Mouse (Mus musculus): ENCODE data around the gene Lmtk2. TPM values are rescaled to one million over a fixed set of nuclear protein-coding genes. Genes with fewer than 3 reads are reported as not detected.

The Lmtk2 gene
- polyA plus RNA-seq (2014; fragmentation: Illumina TruSeq; extraction: RNeasy Lipid Tissue Mini Kit (QIAGEN cat#74804); ENCODE audit: low read depth, low replicate concordance): 6.8 TPM

DNA sequence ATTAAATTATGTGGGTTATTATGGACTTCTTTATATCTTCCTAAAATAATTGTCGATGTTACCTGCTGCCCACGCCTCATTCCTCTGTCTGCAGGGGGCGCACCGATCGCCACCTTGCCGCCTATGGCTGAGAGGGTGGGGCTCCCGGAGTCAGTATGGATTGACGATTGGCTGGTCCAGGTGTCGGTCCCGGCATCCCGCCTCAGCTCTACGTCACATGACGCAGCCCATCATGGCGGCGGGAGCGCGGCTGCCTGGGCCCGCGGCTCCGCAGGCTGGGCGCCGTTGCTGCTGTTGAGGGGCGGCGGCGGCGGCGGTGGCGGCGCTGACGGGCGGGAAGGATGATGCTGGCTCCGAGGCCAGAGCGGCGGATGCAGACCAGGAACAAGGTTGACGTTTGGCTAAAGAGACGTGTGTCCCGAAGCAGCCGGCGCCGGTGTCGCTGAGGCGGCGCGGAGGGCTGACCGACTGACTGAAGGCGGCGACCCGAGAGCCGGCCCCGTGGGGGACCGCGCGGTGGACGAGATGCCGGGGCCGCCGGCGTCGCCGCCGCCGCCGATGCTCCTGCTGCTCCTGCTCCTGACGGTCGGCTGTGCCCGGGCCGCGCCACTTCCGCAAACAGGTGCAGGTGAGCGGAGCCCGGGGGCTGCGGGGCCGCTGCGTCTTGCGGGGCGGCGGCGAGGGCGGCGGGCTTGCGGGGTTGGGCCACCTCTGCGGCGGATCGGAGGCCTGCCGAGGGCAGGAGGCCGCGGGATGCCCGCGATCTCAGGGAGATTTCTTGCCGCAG, at the start of gene Lmtk2:
Gene Lmtk2 (plus strand): TSS at position 288 of the 787 bp plus-strand sequence.

DNA sequence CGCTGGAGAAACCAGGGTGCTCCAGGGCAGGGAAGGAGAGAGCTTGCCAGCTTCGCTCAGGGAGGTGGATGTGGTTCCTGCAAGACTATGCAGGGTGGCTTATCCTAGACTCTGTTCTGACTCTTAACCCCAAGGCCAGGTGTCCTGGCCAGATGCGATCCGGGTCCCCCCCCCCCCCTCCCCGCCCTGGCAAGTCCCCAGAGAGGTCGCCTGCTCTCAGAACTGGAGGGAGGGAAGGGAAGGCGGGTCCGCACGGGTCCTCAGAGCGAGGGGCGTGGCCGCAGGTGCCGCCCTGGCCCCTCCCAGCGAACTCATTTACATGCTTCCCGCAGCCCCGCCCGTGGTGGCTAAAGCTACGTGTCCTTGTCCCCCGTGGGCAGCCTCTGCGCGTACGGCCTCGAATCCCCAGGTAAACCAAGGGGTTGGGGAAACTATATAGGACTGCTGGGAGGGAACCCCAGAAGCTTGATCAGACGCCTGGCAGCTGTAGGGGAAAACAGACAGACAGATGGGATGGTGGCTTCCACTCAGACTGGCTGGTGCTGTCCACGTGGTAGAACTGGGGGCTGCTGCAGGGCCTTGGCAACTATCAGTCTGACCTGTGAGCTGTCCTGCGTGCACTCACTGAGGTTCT, 89.8 kb downstream of the Lmtk2 start, which contains the start of gene Bhlha15:
Gene Bhlha15 (plus strand): TSS at position 337 of the 634 bp plus-strand sequence.

DNA sequence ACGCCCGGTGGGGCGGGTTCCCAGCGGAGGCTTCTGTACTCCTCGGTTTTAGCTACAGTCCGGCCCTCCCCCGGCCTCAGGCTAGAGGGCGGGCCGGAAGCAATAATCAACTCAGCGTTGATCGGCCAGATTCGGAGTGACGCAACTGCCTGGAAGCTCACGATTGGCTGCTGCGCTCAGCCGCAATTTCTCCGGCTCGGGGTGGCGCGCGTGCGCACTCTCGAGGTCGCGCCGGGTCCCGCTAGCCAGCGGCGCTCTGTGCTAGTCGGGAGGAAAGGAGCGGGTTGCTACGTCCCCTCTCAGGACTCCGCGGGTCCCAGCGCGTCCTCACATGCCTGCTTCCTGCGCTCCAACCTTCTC, 123.2 kb downstream of the Lmtk2 start, which contains the start of gene Tecpr1:
Gene Tecpr1 (minus strand): TSS at position 113 of the 360 bp plus-strand sequence.

Other genes starting within 250 kb of the Lmtk2 start
- 166 TPM for gene Ankrd61, start 202.8 kb upstream of the Lmtk2 start, polyA plus RNA-seq (2014; fragmentation: Illumina TruSeq; extraction: RNeasy Lipid Tissue Mini Kit (QIAGEN cat#74804); ENCODE audit: low read depth, low replicate concordance)
- 11.7 TPM for gene Aimp2, start 190.6 kb upstream of the Lmtk2 start, polyA plus RNA-seq (2014; fragmentation: Illumina TruSeq; extraction: RNeasy Lipid Tissue Mini Kit (QIAGEN cat#74804); ENCODE audit: low read depth, low replicate concordance)
- 11.5 TPM for gene Pms2, start 190.5 kb upstream of the Lmtk2 start, polyA plus RNA-seq (2014; fragmentation: Illumina TruSeq; extraction: RNeasy Lipid Tissue Mini Kit (QIAGEN cat#74804); ENCODE audit: low read depth, low replicate concordance)
- gene Gm42421, start 172.3 kb upstream of the Lmtk2 start, polyA plus RNA-seq (2014; fragmentation: Illumina TruSeq; extraction: RNeasy Lipid Tissue Mini Kit (QIAGEN cat#74804); ENCODE audit: low read depth, low replicate concordance): 6.0 TPM
- gene Rsph10b, start 167.4 kb upstream of the Lmtk2 start, polyA plus RNA-seq (2014; fragmentation: Illumina TruSeq; extraction: RNeasy Lipid Tissue Mini Kit (QIAGEN cat#74804); ENCODE audit: low read depth, low replicate concordance): 111 TPM
- 131 TPM for gene Ccz1, start 85.6 kb upstream of the Lmtk2 start, polyA plus RNA-seq (2014; fragmentation: Illumina TruSeq; extraction: RNeasy Lipid Tissue Mini Kit (QIAGEN cat#74804); ENCODE audit: low read depth, low replicate concordance)
- not detected for gene Ocm, start 73.8 kb upstream of the Lmtk2 start, polyA plus RNA-seq (2014; fragmentation: Illumina TruSeq; extraction: RNeasy Lipid Tissue Mini Kit (QIAGEN cat#74804); ENCODE audit: low read depth, low replicate concordance)
- gene Bhlha15, start 89.8 kb downstream of the Lmtk2 start, polyA plus RNA-seq (2014; fragmentation: Illumina TruSeq; extraction: RNeasy Lipid Tissue Mini Kit (QIAGEN cat#74804); ENCODE audit: low read depth, low replicate concordance): 0.06 TPM
- 1.7 TPM for gene Tecpr1, start 123.2 kb downstream of the Lmtk2 start, polyA plus RNA-seq (2014; fragmentation: Illumina TruSeq; extraction: RNeasy Lipid Tissue Mini Kit (QIAGEN cat#74804); ENCODE audit: low read depth, low replicate concordance)
- 67.5 TPM for gene Bri3, start 144.0 kb downstream of the Lmtk2 start, polyA plus RNA-seq (2014; fragmentation: Illumina TruSeq; extraction: RNeasy Lipid Tissue Mini Kit (QIAGEN cat#74804); ENCODE audit: low read depth, low replicate concordance)